Comparison of ENCODE assay signal across 18 mouse cellular contexts in the genomic region with DNA sequence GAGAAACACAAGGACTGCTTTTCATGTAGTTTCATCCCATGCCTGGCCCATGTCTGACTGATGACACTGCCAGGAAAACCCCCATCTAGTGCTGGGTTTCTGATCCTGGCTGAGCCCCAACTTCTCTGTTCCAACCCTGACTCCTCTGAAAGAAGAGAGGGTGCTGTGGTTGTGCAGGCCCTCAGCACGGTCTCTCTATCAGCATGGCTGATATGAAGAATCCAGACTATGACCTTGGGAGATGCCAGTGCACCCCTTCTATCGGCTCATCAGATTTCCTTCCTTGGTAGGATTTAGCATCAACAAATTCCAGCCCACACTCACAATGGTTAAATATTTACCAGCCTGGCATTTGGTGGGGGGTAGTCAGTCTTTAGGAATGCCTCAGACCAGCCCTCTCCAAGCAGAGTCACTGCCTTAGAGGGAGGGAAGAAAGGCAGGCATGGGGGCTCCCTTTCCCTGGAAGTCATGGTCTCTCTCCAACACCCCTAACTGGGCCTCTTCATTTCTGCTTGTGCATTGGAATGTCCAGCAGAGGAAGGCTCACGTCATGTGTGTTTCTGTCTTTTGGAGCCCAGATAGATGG. TPM values are rescaled to one million over a fixed set of nuclear protein-coding genes. Genes with fewer than 3 reads are reported as not detected.
DNase-seq lines count a peak whose midpoint lies in the region; ATAC-seq and TF ChIP-seq lines count a peak whose summit lies in the region.
"Had no signal": no experiment of that assay in that cellular context is flagged by ENCODE, and none has a peak within 500 bp of the region (broad histone marks: within the 10 kb centered on the region; RNA-seq: fewer than 3 reads in every experiment).

No protein-coding gene starts in this region.

- no peaks in the 10 kb centered on the region for H3K9me3 ChIP-seq in heart, embryonic 14.5 days (ENCODE audit: control insufficient read depth, low read length)
- H3K9me3 ChIP-seq: forebrain, embryonic 12.5 days; hindbrain, embryonic 13.5 days; limb, embryonic 15.5 days; midbrain, embryonic 15.5 days had no signal

- no peaks in the 10 kb centered on the region for H3K27me3 ChIP-seq in heart, embryonic 14.5 days (ENCODE audit: control insufficient read depth, insufficient read depth, low read length)
- no peaks in the 10 kb centered on the region for H3K27me3 ChIP-seq in heart, adult 2 months (ENCODE audit: control insufficient read depth, insufficient read depth, low read length)
- H3K27me3 ChIP-seq: forebrain, embryonic 12.5 days; hindbrain, embryonic 13.5 days; limb, embryonic 15.5 days; midbrain, embryonic 15.5 days had no signal

- H3K4me1 ChIP-seq in heart, embryonic 14.5 days (ENCODE audit: control insufficient read depth in 2 of 2, insufficient read depth in 2 of 2, low read length in 2 of 2) = peaks cover 27% of the 10 kb centered on the region in 2 experiments
- H3K4me1 ChIP-seq in heart, adult 2 months (ENCODE audit: control insufficient read depth, insufficient read depth, low read length) = no peaks in the 10 kb centered on the region
- H3K4me1 ChIP-seq: forebrain, embryonic 12.5 days; hindbrain, embryonic 13.5 days; midbrain, embryonic 15.5 days had no signal

- no peak for TF ChIP-seq POLR2A in heart, adult 2 months (IDR thresholded peaks at IDR 0.05; ENCODE audit: insufficient read depth, low read depth, low read length)

- WGBS in heart, embryonic 14.5 days = 16% methylated on average over 3 of the region's 3 CpGs
- whole genome bisulfite sequencing in heart, adult 2 months = 64% methylated on average over 3 of the region's 3 CpGs

- no peak for ATAC-seq in heart, embryonic 14.5 days (ENCODE audit: insufficient number of reproducible peaks, insufficient read depth, low FRiP score, low read depth)
- no peak for ATAC-seq in megakaryocyte progenitor cell, adult 5-6 weeks (replicated peaks; ENCODE audit: poor library complexity)
- ATAC-seq: midbrain, embryonic 15.5 days had no signal

- H3K79me2 ChIP-seq in heart, adult 2 months (replicated peaks; ENCODE audit: control insufficient read depth, insufficient read depth, low read length) = no peaks in the 10 kb centered on the region

- H3K36me3 ChIP-seq in heart, embryonic 14.5 days (ENCODE audit: control insufficient read depth, insufficient read depth, low read length) = no peaks in the 10 kb centered on the region
- no peaks in the 10 kb centered on the region for H3K36me3 ChIP-seq in heart, adult 2 months (ENCODE audit: control insufficient read depth, insufficient read depth, low read length)
- H3K36me3 ChIP-seq: forebrain, embryonic 12.5 days; hindbrain, embryonic 13.5 days; limb, embryonic 15.5 days; midbrain, embryonic 15.5 days had no signal

- no peak overlapping the region for H3K9ac ChIP-seq in heart, embryonic 14.5 days (ENCODE audit: low read length)
- H3K9ac ChIP-seq in heart, adult 2 months (ENCODE audit: low read depth, low read length) = no peak overlapping the region
- H3K9ac ChIP-seq: forebrain, embryonic 12.5 days; hindbrain, embryonic 13.5 days; limb, embryonic 15.5 days; midbrain, embryonic 15.5 days had no signal

- H3K27ac ChIP-seq in heart, embryonic 14.5 days (replicated peaks in 1 of 2; ENCODE audit: control insufficient read depth in 1 of 2, insufficient read depth in 1 of 2, low read depth in 2 of 2, low read length in 2 of 2) = peak overlapping the region; percentile 16 to 53; a peak in 2 of 4 replicates
- H3K27ac ChIP-seq in heart, adult 2 months = no peak overlapping the region
- no peak overlapping the region for H3K27ac ChIP-seq in layer of hippocampus, adult 2 months
- H3K27ac ChIP-seq: forebrain, embryonic 12.5 days; hindbrain, embryonic 13.5 days; limb, embryonic 15.5 days; midbrain, embryonic 15.5 days had no signal

- TF ChIP-seq EP300 in heart, adult 2 months (IDR thresholded peaks at IDR 0.05; ENCODE audit: insufficient read depth, low read depth, low read length) = no peak

- intact Hi-C loops in heart, adult 2 months (cut with DNase I) = no loop called here
- intact Hi-C loops in gastrocnemius, postnatal 36 days (cut with DNase I) = no loop called here

- no peak for DNase-seq in heart, adult 2 months
- DNase-seq in Muller cell, postnatal 12 days (ENCODE audit: inconsistent ontology term) = peak; percentile 22
- peak; percentile 78 for DNase-seq in kidney, adult 11 months
- peak; percentile 81 for DNase-seq in kidney, postnatal 14 days
- DNase-seq in gastrocnemius, postnatal 36 days = no peak
- DNase-seq in layer of hippocampus, adult 2 months (ENCODE audit: low spot score in 2 of 2) = no peak
- DNase-seq: adrenal gland, postnatal 36 days; B cell, adult 2 months; cerebellum, postnatal 25 days; lung, postnatal 36 days; right cerebral cortex, postnatal 4 days; thymus, postnatal 36 days had no signal

- no peak for TF ChIP-seq CTCF in heart, adult 2 months (IDR thresholded peaks at IDR 0.05)
- TF ChIP-seq CTCF in layer of hippocampus, adult 2 months (conservative IDR thresholded peaks at IDR 0.05) = no peak

- H3K4me3 ChIP-seq in heart, embryonic 14.5 days (ENCODE audit: control insufficient read depth in 1 of 2, insufficient read depth in 1 of 2, low read depth in 1 of 2, low read length in 2 of 2) = no peak overlapping the region
- H3K4me3 ChIP-seq in heart, adult 2 months = no peak overlapping the region
- H3K4me3 ChIP-seq in layer of hippocampus, adult 2 months = no peak overlapping the region
- H3K4me3 ChIP-seq: forebrain, embryonic 12.5 days; hindbrain, embryonic 13.5 days; limb, embryonic 15.5 days; midbrain, embryonic 15.5 days had no signal

- no peak overlapping the region for H3K4me2 ChIP-seq in heart, embryonic 14.5 days (ENCODE audit: low read length)
- H3K4me2 ChIP-seq: forebrain, embryonic 12.5 days; hindbrain, embryonic 13.5 days; limb, embryonic 15.5 days; midbrain, embryonic 15.5 days had no signal

RNA-seq across cellular contexts. Expression of a gene that starts 33.2 kb away (rescaled TPM):
- 1.3 and 2.6 TPM in 2 replicates for polyA plus RNA-seq in heart, embryonic 14.5 days (2014; fragmentation: Nextera tagmentation; extraction: Ambion mirVana)
- total RNA-seq in heart, adult 2 months (2021) = under 1 TPM; 0.32 to 0.47 TPM
- polyA plus RNA-seq in heart, adult 2 months (2012; rRNA removed) = 0.29 and 0.33 TPM in 2 replicates
- total RNA-seq in gastrocnemius, postnatal 36 days (2021) = 1 to 10 TPM; 2.1 to 5.0 TPM
- total RNA-seq in megakaryocyte progenitor cell, adult 5-6 weeks (2015) = 0.10 TPM in 1 of 2 replicates, not detected in the other
- 0.10 TPM in 1 of 2 replicates, not detected in the other for total RNA-seq in megakaryocyte progenitor cell, adult 5-6 weeks (2017)
- total RNA-seq in layer of hippocampus, adult 2 months (2021) = 1 to 10 TPM; 2.1 to 2.4 TPM

Comparison
In these comparisons a context has a peak if more than half of its experiments do, and no peak if none do; other contexts are left out.
1. H3K27ac ChIP-seq: peak in heart, embryonic 14.5 days (2 of 2); none in heart, adult 2 months (single experiment) and layer of hippocampus, adult 2 months (single experiment).
2. DNase-seq: peak in Muller cell, postnatal 12 days (single experiment), kidney, adult 11 months (single experiment) and kidney, postnatal 14 days (single experiment); none in heart, adult 2 months (0 of 2), gastrocnemius, postnatal 36 days (0 of 2) and layer of hippocampus, adult 2 months (0 of 2).